Mouse (Mus musculus) gastrocnemius, postnatal 4 days (tissue): ENCODE results near the gene Defa34. TPM values are rescaled to one million over a fixed set of nuclear protein-coding genes. Genes with fewer than 3 reads are reported as not detected.
"Not testable (repeated sequence)": the region's sequence is repeated elsewhere in the genome, so short reads cannot be mapped to it uniquely, and the experiment has no call there.

Experiments
- DNase-seq, 2 experiments: peaks; one replicate each; pipeline ENCODE4 v3.0.0; 2021 to 2022; ENCODE audit warnings: low spot score in 2 of 2, mixed read lengths in 2 of 2
- long read RNA-seq, 2 experiments: library from polyadenylated mRNA; stranded (forward); transcript quantifications; one replicate each; pipeline ENCODE4 v2.0.0; 2021
- total RNA-seq, 2 experiments: library from RNA; stranded (reverse); gene quantifications; 2 replicates each; pipeline ENCODE4 v1.2.3; 2021

Gene Defa34
- total RNA-seq, result not detected
- long read RNA-seq, experiment 1, result 0 reads
- long read RNA-seq, experiment 2, result 0 reads

GRCm38 (mm10) chr8:21665497-21665896 lies at the start of gene Defa34:
Defa34 (plus strand) TSS chr8:21665797.
- not testable (repeated sequence) for DNase-seq

DNA sequence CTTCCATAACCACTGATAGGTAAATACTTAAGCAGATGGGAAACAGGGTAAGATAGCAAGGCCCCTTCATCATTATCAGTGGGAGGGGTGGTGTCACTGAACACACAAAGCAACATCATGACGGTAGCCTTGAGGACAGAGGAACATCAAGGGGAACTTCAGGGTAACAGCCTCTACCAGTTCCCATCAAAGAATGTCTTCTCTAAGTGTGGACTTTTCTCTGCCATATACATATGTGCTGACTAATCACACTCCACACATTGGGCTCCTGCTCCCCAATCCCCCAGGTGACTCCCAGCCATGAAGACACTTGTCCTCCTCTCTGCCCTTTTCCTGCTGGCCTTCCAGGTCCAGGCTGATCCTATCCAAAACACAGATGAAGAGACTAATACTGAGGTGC lies 47.7 kb upstream of the Defa34 start, which contains the start of gene Defa26:
TSS of gene Defa26 (plus strand) at position 301 of the 400 bp plus-strand sequence.
- not testable (repeated sequence) for DNase-seq

- not testable (repeated sequence) for DNase-seq
These were observed 10.1 kb upstream of the Defa34 start, which contains the start of gene Defa17 for GRCm38 (mm10) chr8:21655480-21655879. Defa17 (plus strand) TSS chr8:21655780.

- not testable (repeated sequence) for DNase-seq
These were observed 37.9 kb downstream of the Defa34 start, which contains the start of gene AY761184 for GRCm38 (mm10) chr8:21703545-21703944. AY761184 (minus strand) TSS chr8:21703645.

Other genes starting within 250 kb of the Defa34 start
- not detected for gene Defa36, start 238.4 kb upstream of the Defa34 start, total RNA-seq
- not detected for gene Gm7849, start 209.2 kb upstream of the Defa34 start, total RNA-seq
- gene Defa20, start 156.5 kb upstream of the Defa34 start, total RNA-seq, result not detected
- not detected for gene Defa32, start 136.8 kb upstream of the Defa34 start, total RNA-seq
- gene Defa37, start 100.4 kb upstream of the Defa34 start, total RNA-seq, result not detected
- not detected for gene Defa28, start 82.8 kb upstream of the Defa34 start, total RNA-seq
- gene Gm7861, start 71.3 kb upstream of the Defa34 start, total RNA-seq, result not detected
- not detected for gene Defa26, start 47.6 kb upstream of the Defa34 start, total RNA-seq
- not detected for gene Defa17, start 10.0 kb upstream of the Defa34 start, total RNA-seq
- not detected for gene AY761184, start 37.8 kb downstream of the Defa34 start, total RNA-seq
- gene Defa24, start 68.7 kb downstream of the Defa34 start, total RNA-seq, result not detected
- not detected for gene Defb50, start 157.7 kb downstream of the Defa34 start, total RNA-seq
- gene Defb2, start 174.1 kb downstream of the Defa34 start, total RNA-seq, result not detected
- gene Defb10, start 193.1 kb downstream of the Defa34 start, total RNA-seq, result not detected
- gene Defb9, start 219.6 kb downstream of the Defa34 start, total RNA-seq, result not detected
- not detected for gene Defb11, start 240.6 kb downstream of the Defa34 start, total RNA-seq